Mouse (Mus musculus): ENCODE data around the gene Olfr1034. TPM values are rescaled to one million over a fixed set of nuclear protein-coding genes. Genes with fewer than 3 reads are reported as not detected.

Gene Olfr1034
- total RNA-seq (2023), result not detected

GRCm38 (mm10) chr2:86045561-86045960 is at the start of gene Olfr1034:
Gene Olfr1034, plus strand, starts transcription at chr2:86045861.

DNA sequence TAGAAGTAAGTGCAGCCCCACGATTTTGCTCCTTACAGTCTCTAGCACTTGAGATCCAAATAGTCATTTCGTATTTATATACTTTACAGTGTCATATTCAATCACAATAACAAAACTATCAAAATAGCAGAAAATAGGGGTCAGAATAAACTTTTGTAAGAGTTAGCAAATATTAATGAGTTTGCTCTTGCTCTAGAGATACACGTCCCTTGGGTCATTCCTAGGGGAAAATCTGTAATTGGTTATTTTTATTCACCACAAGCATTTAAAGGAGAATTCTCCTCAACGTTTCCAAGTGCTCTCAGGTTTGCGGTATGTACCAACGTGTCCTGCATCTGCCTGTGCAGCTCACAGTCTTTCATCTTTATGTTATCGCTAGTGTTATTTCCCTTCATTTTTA is 40.4 kb upstream of the Olfr1034 start, which contains the start of gene Olfr1032:
TSS of gene Olfr1032 (plus strand) at position 301 of the 400 bp plus-strand sequence.

GRCm38 (mm10) chr2:86020406-86020805 is 25.3 kb upstream of the Olfr1034 start, which contains the start of gene Olfr1033:
Gene Olfr1033, plus strand, starts transcription at chr2:86020633.

GRCm38 (mm10) chr2:86073692-86074091 is 28.0 kb downstream of the Olfr1034 start, which contains the start of gene Olfr1036:
Gene Olfr1036, plus strand, starts transcription at chr2:86073992.

DNA sequence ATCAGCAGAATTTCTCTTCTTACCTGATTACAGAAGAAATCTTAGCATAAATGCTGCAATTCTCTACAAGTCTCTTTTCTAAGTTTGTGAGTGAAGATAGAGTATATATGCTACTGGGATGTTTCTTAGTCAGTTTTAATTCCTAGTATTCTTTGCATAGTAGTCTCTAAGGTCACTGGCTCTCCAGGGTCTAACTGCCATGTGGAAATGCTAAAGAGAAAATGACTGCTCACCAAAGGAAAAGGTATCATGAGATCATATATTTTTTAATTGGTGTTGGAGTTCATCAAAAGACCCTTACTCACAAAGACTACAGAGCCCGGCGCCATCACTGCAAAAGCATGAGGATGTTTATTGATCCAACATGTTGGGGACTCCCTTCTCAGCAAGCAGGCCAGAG is 41.6 kb downstream of the Olfr1034 start, which contains the start of gene Olfr1037:
TSS of gene Olfr1037 (minus strand) at position 101 of the 400 bp plus-strand sequence.

Other genes starting within 250 kb of the Olfr1034 start
- not detected for gene Olfr1016, start 243.3 kb upstream of the Olfr1034 start, total RNA-seq (2023)
- gene Olfr1018, start 227.4 kb upstream of the Olfr1034 start, total RNA-seq (2023), result not detected
- not detected for gene Olfr1019, start 200.4 kb upstream of the Olfr1034 start, total RNA-seq (2023)
- gene Olfr1020, start 198.8 kb upstream of the Olfr1034 start, total RNA-seq (2023), result not detected
- not detected for gene Olfr1022, start 177.3 kb upstream of the Olfr1034 start, total RNA-seq (2023)
- gene Olfr1023, start 160.2 kb upstream of the Olfr1034 start, total RNA-seq (2023), result not detected
- gene Olfr1024, start 140.8 kb upstream of the Olfr1034 start, total RNA-seq (2023), result not detected
- gene Olfr1025-ps1, start 130.7 kb upstream of the Olfr1034 start, total RNA-seq (2023), result not detected
- gene Olfr1026, start 124.3 kb upstream of the Olfr1034 start, total RNA-seq (2023), result not detected
- not detected for gene Olfr1028, start 95.4 kb upstream of the Olfr1034 start, total RNA-seq (2023)
- gene Olfr1029, start 72.0 kb upstream of the Olfr1034 start, total RNA-seq (2023), result not detected
- not detected for gene Olfr1030, start 66.6 kb upstream of the Olfr1034 start, total RNA-seq (2023)
- gene Olfr1031, start 55.6 kb upstream of the Olfr1034 start, total RNA-seq (2023), result not detected
- gene Olfr1032, start 40.3 kb upstream of the Olfr1034 start, total RNA-seq (2023), result not detected
- gene Olfr1033, start 25.2 kb upstream of the Olfr1034 start, total RNA-seq (2023), result not detected
- not detected for gene Olfr1036, start 28.1 kb downstream of the Olfr1034 start, total RNA-seq (2023)
- gene Olfr1037, start 41.5 kb downstream of the Olfr1034 start, total RNA-seq (2023), result not detected
- gene Olfr1039, start 90.1 kb downstream of the Olfr1034 start, total RNA-seq (2023), result not detected
- gene Olfr1040, start 100.9 kb downstream of the Olfr1034 start, total RNA-seq (2023), result not detected
- gene Olfr1042, start 116.0 kb downstream of the Olfr1034 start, total RNA-seq (2023), result not detected
- gene Olfr1043, start 121.7 kb downstream of the Olfr1034 start, total RNA-seq (2023), result not detected
- not detected for gene Olfr1044, start 132.0 kb downstream of the Olfr1034 start, total RNA-seq (2023)
- not detected for gene Olfr52, start 139.8 kb downstream of the Olfr1034 start, total RNA-seq (2023)
- gene Olfr1045, start 157.1 kb downstream of the Olfr1034 start, total RNA-seq (2023), result not detected
- not detected for gene Olfr1046, start 173.5 kb downstream of the Olfr1034 start, total RNA-seq (2023)
- gene Olfr1047, start 185.5 kb downstream of the Olfr1034 start, total RNA-seq (2023), result not detected
- not detected for gene Olfr1048, start 194.4 kb downstream of the Olfr1034 start, total RNA-seq (2023)
- gene Olfr1049, start 212.5 kb downstream of the Olfr1034 start, total RNA-seq (2023), result not detected
- gene Olfr1051, start 233.2 kb downstream of the Olfr1034 start, total RNA-seq (2023), result not detected
- gene Olfr1052, start 246.6 kb downstream of the Olfr1034 start, total RNA-seq (2023), result not detected

Measured in B cell, adult 67 days (primary cell).